Mouse (Mus musculus): ENCODE measurements around the gene Map2k5. TPM values are rescaled to one million over a fixed set of nuclear protein-coding genes. Genes with fewer than 3 reads are reported as not detected.

The Map2k5 gene
- total RNA-seq, 4 experiments from 2014 or later, result 16.9 to 19.7 (median 18.2) TPM

DNA sequence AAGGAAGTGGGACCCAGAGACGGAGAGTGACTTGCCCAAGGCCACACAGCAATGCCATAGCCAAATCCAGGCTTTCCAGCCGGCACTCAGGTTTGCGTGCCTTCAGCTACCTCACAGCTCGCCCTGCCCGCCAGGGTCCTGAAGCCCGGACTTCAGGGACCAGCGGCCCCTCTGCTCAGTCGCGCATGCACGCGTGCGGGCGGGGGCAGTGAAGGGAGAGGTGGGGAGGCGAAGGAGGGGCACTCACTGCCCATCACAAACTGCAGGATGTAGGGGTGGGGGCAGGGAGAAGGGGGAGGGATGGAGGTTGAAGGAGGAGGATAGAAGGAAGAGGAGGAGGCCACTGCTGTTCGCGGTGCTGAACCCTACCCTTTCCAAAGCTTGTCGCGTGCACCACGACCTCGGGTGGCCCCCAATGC is 230.8 kb downstream of the Map2k5 start:
- no peak for DNase-seq (ENCODE audit: low spot score)

DNA sequence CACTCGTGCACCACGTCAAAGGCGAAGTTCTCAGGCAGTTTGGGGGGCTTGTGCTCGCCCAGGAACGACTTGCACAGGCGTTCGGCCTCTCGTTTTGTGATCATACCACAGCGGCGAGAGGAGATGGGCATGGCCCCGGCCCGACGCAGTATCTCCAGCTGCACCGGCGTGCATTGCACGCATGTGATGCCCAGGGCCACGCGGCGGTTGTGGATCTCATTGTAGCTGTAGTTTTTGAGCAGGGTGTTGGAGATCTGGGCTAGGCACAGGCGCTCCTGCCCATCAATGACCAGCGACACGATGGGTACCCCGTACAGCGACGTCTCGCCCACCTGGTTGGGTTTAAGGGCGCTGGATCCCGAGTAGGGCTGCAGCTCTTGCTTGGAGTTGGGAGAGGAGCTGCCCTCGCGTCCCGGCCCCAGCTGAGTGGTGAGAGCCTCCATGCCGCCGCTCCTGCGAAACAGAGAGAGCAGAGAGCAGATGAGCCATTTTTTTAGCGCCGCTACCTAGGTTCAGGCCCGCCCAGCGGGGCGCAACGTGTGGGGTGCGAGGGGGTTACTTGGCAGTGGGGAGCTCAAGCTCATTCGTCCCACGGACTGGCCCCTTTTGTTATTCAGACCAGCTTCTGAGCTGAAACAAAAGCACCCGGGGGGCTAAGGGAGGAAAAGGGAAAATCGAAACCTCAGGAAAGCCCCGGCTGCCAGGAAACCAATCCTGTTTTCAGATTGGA is 231.4 kb downstream of the Map2k5 start:
- no peak for DNase-seq (ENCODE audit: low spot score)

DNA sequence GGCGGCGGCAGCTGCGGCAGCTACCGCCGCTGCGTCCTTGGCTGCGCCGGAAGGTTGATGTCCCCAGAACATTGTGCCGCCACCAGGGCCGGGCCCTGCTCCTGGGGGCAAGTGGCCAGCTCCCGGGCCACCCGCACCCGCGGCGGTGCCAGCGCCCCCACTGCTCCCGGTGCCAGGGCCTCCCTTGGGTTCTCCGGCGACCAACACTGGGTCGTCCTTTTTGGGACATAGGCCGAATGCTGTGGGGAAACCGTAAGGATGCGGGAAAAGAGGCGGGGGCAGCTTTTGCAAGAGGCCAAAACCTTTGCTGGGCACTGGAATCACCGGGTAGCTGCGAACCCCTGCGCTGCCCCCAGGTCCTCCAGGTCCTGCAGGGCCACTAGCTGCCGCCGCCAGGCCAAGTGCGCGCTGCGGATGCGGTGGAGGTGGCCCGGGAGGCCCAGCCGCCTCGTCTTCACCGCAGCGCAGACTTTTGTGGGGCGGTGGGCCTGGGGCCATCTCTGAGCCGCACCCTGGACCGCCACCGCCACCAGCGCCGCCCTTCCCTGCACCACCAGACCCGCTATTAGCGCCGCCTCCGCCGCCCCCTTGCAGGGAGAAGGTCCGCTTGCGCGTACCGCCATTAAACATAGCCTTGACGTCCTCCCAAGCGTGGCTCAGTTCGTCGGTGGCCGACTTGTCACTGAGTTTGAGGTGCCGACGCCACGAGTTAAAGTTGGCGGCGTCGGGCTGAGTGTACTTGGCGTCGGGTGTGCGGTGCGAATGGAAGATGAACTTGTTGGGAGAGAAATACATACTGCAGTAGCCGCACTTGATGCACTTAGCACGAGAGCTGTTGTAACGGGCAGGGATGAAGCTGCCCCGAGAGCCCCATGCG is 232.2 kb downstream of the Map2k5 start:
- DNase-seq (ENCODE audit: low spot score), result no peak

DNA sequence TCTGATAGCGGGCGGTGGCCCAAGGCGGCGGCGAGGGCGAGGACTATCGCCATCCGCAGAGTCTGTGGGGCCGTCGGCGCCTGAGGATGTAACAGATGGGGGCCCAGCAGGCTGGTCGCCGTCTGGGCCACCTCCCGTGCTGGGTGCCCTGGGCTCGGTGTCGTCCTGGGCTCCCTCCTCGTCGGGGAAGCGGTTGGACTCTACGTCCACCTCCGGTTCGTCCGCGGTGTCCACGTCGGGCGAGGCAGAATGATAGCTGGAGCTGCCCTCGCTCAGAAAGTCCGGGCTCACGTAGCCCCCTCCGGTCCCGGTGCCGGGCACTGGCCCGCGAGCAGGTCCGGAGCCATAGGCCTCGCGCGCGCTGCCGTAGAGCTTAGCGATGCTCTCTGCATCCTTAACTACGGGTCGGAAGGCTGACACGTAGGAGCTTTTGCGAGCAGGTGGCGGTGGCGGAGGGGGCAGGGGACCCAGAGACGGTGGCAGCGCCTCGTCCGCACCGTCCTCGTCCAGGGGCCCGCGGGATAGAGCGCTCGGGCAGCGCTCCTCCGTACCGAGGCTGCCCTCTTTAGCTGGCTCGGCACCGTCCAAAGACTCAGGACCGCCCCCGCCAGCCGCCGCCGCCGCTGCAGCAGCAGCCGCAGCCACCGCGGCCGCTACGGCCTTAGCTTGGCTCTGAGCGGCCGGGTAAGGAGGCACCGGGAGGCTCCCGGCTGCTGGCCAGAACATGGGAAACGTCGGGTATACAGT is 233.0 kb downstream of the Map2k5 start:
- no peak for DNase-seq (ENCODE audit: low spot score)

DNA sequence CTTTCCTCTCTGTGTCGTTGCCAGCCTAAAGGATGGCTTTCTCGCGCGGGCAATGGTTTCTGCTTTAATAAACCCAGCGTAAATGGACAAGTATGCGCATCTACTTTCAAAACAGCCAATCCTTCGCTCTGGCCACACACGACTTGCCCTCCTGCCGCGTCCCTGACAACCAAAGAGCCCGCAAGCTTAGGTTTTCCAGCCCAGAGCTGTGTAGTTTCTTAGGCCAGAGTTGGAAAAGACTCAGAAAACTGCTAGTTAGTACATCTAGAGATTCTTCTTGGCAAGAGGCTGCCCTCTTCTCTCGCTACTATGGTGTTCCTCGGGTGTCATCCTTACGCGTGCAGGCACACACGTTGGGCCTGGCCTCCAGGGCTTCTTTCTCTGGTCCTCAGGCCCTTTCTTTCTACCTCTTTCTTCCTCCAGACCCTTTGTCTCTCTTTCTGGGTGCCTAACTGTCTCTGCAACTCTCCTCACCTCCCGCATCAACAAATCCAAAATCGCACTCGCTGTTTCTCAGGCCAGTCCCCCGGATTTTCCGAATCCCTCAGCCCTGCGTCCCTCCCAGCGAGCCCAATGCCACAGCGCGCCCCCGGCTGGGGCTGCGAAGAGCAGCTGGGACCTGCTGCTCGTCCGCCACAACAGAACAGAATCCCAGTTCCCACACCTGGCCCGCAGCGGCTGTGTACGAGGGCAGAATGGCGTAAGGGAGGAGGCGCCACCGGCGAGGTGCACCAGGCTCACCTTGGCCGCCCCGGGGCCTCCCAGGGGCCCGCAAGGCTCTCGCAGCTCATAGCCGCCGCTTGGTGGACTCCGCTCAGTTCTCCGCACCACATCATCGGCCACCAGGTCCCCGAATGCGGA is 233.8 kb downstream of the Map2k5 start:
- no peak for DNase-seq (ENCODE audit: low spot score)

DNA sequence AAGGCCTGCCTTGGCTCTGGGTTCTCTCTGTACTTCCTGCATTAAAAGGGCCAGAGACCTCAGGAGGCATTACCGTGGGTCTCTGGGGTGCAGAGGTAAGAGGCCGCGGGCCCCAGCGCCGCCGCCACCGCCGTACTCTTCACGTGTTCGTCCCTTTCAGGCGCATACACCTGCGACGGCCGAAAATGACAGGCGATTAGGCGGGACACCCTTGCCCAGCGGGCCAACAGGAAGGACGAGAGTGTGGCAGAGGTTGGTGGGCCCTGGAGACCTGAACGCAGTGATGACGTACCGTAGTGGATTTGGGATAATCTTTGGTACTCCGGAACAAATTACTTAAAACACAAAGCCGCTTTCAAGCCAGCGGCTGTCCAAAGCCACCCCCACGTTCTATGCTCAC is 234.5 kb downstream of the Map2k5 start:
- DNase-seq (ENCODE audit: low spot score), result no peak

DNA sequence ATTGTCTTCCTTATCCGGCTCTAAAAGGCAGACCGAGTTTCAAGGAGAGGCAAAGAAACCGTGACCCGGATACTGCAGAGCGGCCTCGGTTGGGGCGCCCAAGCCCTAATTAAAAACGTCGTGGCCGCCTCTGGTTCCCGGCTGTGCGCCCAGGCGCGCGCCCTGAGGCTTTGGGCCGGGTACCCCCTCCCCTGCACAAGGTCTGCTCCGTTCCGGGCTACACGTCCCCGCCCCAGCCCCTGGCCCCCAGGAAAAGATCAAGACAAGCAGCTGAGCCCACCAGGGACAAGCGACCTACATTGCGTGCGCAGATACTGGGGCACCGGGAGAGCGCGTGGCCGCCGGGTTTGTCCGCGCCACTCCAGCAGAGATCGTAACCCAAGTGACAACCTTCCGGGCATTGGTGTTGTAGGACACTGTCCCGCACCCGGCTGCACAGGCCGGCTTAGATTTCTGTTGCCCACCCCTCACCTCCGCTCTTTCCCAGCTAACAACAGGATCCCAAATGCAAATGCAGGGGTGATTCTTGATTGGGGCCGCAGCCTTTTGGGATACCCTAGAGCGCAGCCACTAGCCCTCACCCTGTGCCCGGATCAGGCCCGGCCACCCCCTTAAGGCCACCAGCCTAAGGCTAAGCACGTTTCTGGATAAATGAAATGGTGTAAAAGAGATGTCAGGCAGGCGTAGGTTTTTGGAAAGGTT is 235.2 kb downstream of the Map2k5 start:
- DNase-seq (ENCODE audit: low spot score), result no peak

DNA sequence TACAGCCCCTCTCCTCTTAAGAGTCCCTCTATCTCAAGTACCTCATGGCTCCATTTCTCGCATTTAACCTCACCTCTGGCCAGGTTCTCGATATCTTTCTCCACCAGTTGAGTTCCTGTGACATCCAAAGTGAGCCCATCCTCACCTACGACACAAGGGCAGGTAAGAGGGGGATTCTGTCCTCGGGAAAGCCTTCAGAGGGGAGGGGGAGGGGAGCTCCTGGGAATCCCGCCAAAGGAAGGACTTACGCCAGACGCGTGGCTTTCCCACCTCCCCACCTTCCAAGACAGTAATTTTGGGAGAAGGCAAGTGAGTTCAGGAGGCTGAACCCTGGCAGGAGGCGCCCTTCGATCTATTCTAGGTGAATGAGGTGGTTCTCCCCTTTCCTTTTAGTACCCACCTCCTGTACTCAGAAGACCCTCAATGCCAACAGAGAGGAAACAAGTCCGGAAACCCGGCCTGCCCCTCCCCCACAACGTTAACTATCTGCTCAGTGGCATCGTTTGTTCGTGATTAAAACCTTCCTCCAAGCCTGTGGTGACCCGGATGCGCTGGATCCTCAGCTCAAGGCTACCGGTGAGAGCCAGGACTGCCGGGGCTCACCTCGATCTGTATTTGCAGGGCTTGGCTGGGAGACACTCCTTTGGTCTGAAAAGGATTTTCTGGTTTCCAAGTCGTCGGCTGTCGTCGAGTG is 235.9 kb downstream of the Map2k5 start:
- DNase-seq (ENCODE audit: low spot score), result no peak

DNA sequence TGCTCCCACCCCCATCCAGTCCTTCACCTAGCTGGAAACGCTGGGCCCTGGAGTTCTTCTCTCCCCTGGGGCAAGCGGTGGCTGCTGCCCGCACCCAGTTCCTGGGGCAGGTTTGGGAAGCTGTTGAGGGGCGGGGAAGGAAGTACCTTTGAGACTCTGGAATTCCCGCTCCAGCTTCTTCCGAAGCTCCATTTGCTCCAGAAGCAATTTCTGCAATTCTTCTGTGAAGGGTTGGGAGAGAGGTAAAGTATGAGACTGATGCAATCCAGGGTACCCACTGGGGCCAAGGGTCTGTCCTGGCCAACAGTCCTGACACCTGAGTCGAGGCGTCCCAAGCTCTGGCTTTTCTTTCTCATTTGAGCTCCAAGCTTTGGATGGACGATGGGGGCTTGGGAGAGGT is 237.5 kb downstream of the Map2k5 start:
- DNase-seq (ENCODE audit: low spot score), result no peak

DNA sequence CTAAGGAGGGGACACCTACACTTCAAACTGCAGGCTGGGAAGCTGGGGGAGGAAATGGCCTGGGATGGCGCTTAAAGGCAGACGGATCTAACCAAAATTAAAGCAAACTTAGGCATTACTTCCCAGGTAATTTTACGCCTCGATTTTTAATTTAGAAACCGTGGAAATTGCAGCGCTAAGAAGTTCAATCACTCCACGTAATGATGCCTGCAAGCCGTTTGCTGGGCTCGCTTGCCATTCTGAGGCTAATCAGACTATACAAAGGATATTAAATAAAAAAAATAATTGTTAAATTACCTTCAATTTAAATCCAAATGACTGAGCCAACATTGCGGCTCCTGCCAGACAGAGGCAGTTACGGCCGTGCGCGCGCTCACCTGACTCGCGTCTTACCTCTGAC is 238.0 kb downstream of the Map2k5 start:
- DNase-seq (ENCODE audit: low spot score), result no peak

DNA sequence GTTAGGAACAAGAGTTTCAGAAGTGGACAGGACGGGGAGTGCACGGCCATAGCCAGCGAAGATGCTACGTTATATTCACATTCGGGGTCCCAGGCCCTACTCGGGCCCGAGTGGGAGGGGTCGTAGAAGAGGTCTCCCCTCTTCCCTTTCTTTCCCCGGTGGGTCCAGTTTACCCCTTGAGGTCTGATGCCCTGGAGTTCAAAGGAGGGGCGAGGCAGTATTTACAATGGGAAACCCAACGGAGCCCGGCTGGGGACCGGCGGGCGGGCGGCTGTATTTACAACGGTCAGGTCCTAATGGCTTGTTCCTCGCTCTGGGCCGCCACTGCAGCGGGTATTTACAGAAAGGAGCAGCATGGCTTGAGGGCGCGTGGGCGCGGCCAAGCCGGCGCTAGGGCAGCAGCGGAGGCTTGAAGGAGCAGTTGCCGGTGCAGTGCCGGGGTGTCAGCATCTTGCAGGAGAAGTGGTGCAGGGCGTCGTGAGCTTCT is 239.2 kb downstream of the Map2k5 start:
- no peak for DNase-seq (ENCODE audit: low spot score)

DNA sequence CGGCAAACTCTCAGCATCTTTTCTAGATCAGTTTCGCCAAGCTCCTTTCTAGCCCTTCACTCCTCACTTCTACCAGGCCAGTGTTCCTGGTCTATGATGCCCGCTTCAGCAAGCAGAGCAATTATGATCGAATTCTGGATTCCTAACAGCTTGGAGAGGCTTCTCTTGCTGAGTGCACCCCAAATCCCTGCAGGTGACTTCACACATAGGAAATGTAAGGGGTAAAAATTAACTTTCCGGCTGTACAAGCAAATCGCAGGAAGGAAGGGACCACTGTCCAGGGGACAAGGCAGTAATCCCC is 240.1 kb downstream of the Map2k5 start:
- no peak for DNase-seq (ENCODE audit: low spot score)

DNA sequence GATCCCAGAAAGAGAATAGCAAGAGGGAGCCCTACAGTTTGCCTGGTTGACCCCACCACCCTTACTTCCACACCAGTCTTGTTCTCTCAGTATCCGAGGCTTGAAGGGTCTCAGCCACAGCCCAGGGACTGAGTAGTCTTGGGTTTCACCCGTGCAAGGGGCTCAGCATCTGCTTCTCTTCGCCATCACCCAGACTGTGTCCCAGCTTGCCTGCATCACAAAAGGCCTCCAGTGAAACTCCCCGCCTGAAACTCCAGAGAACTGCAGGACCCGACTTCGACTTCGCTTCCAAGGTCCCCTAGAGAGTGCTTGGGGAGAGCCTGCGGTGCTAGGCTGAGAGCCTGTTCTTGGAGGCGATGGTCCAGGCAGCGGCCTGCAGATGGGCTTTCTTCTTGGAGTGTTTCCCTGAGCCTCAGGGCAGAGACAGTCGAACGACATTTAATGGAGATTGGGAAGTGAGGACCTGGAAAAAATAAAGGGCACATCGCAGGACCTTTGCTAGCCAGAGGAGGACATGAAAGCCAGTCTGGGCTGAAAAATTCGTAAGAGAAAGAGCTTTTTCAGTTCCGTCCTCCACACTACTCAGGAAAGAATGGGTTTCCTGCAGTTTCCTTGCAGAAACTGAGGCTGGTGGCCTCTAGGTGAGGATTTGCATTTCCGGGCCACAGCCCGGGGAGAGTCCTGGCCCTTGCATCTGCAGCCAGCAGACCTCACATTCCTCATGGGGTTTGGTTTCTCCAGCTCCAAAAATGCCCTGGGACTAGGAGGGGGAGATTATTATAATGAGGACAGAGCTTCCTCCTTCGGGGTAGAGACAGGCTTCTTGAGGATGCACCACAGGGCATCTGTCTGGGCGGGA is 240.7 kb downstream of the Map2k5 start:
- DNase-seq (ENCODE audit: low spot score), result no peak

DNA sequence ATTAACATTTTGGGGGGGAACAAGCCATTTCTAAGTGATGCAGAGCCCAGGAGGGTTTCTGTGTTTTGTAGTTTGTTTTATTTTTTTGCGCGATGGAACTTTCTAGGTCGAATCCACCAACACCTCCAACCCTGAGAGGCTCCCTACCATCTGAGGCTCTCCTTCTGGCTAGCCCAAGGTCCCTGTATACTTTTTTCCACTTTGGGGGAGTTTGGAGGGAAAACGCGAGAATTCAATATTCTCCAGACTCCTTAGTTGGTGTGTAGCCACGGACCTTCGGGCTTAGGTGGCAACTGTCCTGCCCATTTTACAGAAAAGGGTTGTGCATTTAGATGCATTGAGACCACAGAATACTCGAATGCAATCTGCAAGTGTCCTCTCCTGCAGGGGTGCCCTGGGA is 241.5 kb downstream of the Map2k5 start:
- DNase-seq (ENCODE audit: low spot score), result no peak

DNA sequence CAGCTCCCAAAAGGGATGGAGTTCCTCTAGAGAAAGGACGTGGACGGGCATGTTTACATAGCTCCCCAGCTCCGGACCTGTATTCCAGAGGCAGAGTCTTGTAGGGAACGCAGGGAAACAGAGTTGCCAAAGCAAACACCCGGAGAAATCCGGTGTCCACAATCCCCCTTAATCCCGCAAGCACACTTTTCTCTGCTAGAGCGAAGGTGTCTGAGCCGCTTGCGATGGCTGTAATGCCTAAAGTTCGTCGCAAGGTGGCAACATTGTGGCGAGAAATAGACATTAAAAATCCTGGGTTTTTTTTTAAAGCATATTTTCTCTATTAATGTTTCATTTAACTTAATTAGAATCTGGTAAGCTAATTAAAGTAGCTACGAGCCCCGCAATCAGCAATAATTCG is 241.9 kb downstream of the Map2k5 start:
- peak; percentile 42 for DNase-seq (ENCODE audit: low spot score)

DNA sequence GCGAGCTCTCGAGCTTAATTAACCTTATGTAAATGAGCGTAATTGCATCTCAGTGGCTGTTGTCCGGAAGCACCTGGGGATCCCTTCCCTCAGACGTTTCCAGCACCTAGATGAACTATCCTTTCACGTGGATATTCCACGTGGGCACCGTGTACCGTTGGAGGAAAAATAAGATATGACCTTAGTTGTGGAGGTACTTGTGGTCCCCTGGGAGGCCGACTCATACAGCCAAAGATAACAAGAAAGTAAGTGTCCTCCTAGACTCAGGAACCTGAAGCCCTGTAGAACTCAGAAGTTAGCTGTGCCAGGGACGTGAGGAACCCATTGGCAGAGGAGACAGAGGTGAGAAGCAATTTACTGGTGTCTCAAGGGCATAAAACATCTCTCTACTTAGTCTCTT is 242.3 kb downstream of the Map2k5 start:
- no peak for DNase-seq (ENCODE audit: low spot score)

DNA sequence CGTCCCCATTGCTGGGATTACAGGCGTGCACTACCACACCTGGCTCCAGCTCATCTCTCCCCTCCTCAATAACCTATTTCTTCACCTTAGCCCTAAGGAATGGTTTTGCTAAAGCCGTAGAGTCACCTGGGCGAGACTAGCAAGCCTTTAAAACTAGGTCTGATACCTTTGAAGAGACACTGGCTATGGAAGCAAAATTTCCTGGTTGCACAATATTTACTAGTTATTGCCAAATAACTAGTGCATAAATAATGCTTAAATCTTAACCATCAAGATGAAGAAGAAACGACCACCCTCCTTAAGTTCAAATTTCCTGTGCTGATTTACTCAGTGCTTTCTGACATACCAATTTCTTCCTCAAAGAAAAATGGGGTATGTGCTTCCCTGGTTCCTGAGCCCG is 244.0 kb downstream of the Map2k5 start:
- no peak for DNase-seq (ENCODE audit: low spot score)

DNA sequence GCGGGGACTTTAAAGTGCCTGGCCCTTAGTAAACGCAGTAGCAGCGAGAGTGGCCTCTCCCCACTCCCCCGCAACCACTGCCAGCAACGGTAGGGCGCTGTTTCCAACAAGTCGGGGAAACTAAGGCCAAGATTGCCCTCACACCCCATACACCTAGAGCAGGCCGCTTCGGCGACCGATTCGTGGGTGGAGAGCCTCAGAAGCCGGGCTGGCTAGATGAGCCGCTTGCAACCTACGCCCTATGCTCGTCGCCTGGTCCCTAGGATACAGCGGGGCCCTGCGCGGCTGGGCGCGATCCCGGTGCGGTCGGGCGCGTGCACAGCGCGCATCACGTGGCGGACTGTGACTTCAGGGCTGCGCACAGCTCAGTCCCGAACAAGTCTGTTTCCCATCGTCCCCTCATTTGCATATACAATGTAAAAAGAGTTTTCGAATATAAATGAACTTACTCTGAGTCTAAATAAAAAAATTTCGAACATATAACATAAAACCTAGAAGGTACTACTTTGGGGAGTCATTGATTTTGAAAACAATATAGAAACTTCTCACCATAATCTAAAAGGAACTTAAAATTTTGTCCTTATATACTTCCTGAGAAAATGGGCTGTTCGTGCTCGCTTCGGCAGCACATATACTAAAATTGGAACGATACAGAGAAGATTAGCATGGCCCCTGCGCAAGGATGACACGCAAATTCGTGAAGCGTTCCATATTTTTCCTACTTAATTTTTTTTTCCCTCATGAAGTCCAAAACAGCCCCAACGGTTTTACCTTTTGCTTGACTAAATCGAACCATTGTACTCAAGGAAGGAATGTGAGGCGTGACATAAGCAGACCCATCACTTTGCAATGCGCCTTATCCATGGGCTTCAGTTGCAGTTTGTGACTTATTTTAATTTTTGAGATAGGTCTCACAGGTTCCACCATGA is 244.8 kb downstream of the Map2k5 start:
- DNase-seq (ENCODE audit: low spot score), result peak; percentile 95
